In genomic region chr10:73296456-73296855, GRCm38 (mm10) we compare ENCODE assay signal across 14 mouse cellular contexts.
DNase-seq lines count a peak whose midpoint lies in the region; ATAC-seq and TF ChIP-seq lines count a peak whose summit lies in the region.
"Had no signal": no experiment of that assay in that cellular context is flagged by ENCODE, and none has a peak within 500 bp of the region (broad histone marks: within the 10 kb centered on the region; RNA-seq: fewer than 3 reads in every experiment).

No protein-coding gene starts in this region.

- TF ChIP-seq POLR2A in limb, embryonic 14.5 days (IDR thresholded peaks at IDR 0.05; ENCODE audit: borderline replicate concordance, extremely low read depth, insufficient read depth, insufficient read length), result no peak

- H3K27me3 ChIP-seq in limb, embryonic 14.5 days (ENCODE audit: control insufficient read depth, insufficient read depth, low read length), result no peaks in the 10 kb centered on the region
- H3K27me3 ChIP-seq in limb, embryonic 10.5 days (ENCODE audit: low read depth, poor library complexity, severe bottlenecking), result no peaks in the 10 kb centered on the region
- H3K27me3 ChIP-seq: neural tube, embryonic 12.5 days had no signal

- ATAC-seq in limb, embryonic 14.5 days (ENCODE audit: low FRiP score, low read depth), result no peak

- no peak overlapping the region for H3K27ac ChIP-seq in limb, embryonic 14.5 days (replicated peaks; ENCODE audit: low read depth, low read length)
- H3K27ac ChIP-seq in limb, embryonic 10.5 days, result no peak overlapping the region
- H3K27ac ChIP-seq: liver, embryonic 14.5 days; midbrain, embryonic 10.5 days; neural tube, embryonic 12.5 days had no signal

- H3K4me3 ChIP-seq in limb, embryonic 14.5 days (replicated peaks; ENCODE audit: low read length), result no peak overlapping the region
- H3K4me3 ChIP-seq in limb, embryonic 10.5 days, result no peak overlapping the region
- H3K4me3 ChIP-seq: midbrain, embryonic 10.5 days; neural tube, embryonic 12.5 days had no signal

- no peaks in the 10 kb centered on the region for H3K36me3 ChIP-seq in limb, embryonic 14.5 days (ENCODE audit: control insufficient read depth, insufficient read depth, low read length)
- H3K36me3 ChIP-seq in limb, embryonic 10.5 days, result no peaks in the 10 kb centered on the region
- H3K36me3 ChIP-seq: midbrain, embryonic 10.5 days; neural tube, embryonic 12.5 days had no signal

- no peaks in the 10 kb centered on the region for H3K4me1 ChIP-seq in limb, embryonic 14.5 days (ENCODE audit: control insufficient read depth, insufficient read depth, low read length)
- no peaks in the 10 kb centered on the region for H3K4me1 ChIP-seq in limb, embryonic 10.5 days
- H3K4me1 ChIP-seq: midbrain, embryonic 10.5 days; neural tube, embryonic 12.5 days had no signal

- WGBS in limb, embryonic 14.5 days, result 64% methylated on average over 5 of the region's 5 CpGs
- 85% methylated on average over 5 of the region's 5 CpGs for WGBS in limb, embryonic 10.5 days

- DNase-seq in adrenal gland, postnatal 14 days, result peak; percentile 6
- DNase-seq in adrenal gland, postnatal 4 days (ENCODE audit: low spot score in 2 of 2), result no peak
- peak; percentile 2 for DNase-seq in gastrocnemius, adult 18-20 months (ENCODE audit: low spot score)
- DNase-seq in gastrocnemius, adult 8-10 months (ENCODE audit: low spot score in 2 of 2), result no peak
- peak; percentile 6 for DNase-seq in limb, embryonic 14.5 days (ENCODE audit: low spot score)
- DNase-seq in limb, embryonic 10.5 days (ENCODE audit: low spot score), result no peak
- DNase-seq in heart, adult 9 months (ENCODE audit: low spot score in 2 of 2), result peak; percentile 11 to 33
- DNase-seq in T-cell, adult 2 months (ENCODE audit: low spot score), result no peak
- DNase-seq: embryo, embryonic 11 days; gastrocnemius, postnatal 36 days; lung, postnatal 14 days had no signal

- no peaks in the 10 kb centered on the region for H3K9me3 ChIP-seq in limb, embryonic 14.5 days (ENCODE audit: control insufficient read depth, low read length)
- no peaks in the 10 kb centered on the region for H3K9me3 ChIP-seq in limb, embryonic 10.5 days (replicated peaks)
- H3K9me3 ChIP-seq: midbrain, embryonic 10.5 days; neural tube, embryonic 12.5 days had no signal

- H3K4me2 ChIP-seq in limb, embryonic 14.5 days (replicated peaks; ENCODE audit: low read depth, low read length, severe bottlenecking), result no peak overlapping the region
- H3K4me2 ChIP-seq: neural tube, embryonic 12.5 days had no signal

- H3K9ac ChIP-seq in limb, embryonic 14.5 days (ENCODE audit: low read depth, low read length, severe bottlenecking), result no peak overlapping the region
- H3K9ac ChIP-seq: liver, embryonic 14.5 days; neural tube, embryonic 12.5 days had no signal

Comparison
In these comparisons a context has a peak if more than half of its experiments do, and no peak if none do; other contexts are left out.
1. DNase-seq: peak in adrenal gland, postnatal 14 days (single experiment), gastrocnemius, adult 18-20 months (single experiment), limb, embryonic 14.5 days (single experiment) and heart, adult 9 months (2 of 2); none in adrenal gland, postnatal 4 days (0 of 2), gastrocnemius, adult 8-10 months (0 of 2), limb, embryonic 10.5 days (single experiment) and T-cell, adult 2 months (single experiment).